In genomic region chr19:56370389-56371150, GRCm38 (mm10) we compare ENCODE assay signal across 20 mouse cellular contexts. TPM values are rescaled to one million over a fixed set of nuclear protein-coding genes. Genes with fewer than 3 reads are reported as not detected.
A peak's percentile ranks its signal among the peaks of the same experiment; 100 is the strongest.
DNase-seq lines count a peak whose midpoint lies in the region; ATAC-seq and TF ChIP-seq lines count a peak whose summit lies in the region.
"Had no signal": no experiment of that assay in that cellular context is flagged by ENCODE, and none has a peak within 500 bp of the region (broad histone marks: within the 10 kb centered on the region; RNA-seq: fewer than 3 reads in every experiment).

No protein-coding gene starts in this region.

- H3K36me3 ChIP-seq in lung, postnatal 0 days (ENCODE audit: insufficient read depth, low read length): no peaks in the 10 kb centered on the region
- H3K36me3 ChIP-seq in C2C12 (ENCODE audit: control insufficient read depth, insufficient read depth): no peaks in the 10 kb centered on the region
- no peaks in the 10 kb centered on the region for H3K36me3 ChIP-seq in intestine, embryonic 16.5 days (ENCODE audit: control insufficient read depth, insufficient read depth, low read length)
- no peaks in the 10 kb centered on the region for H3K36me3 ChIP-seq in hindbrain, embryonic 10.5 days
- no peaks in the 10 kb centered on the region for H3K36me3 ChIP-seq in forebrain, embryonic 13.5 days (ENCODE audit: poor library complexity, severe bottlenecking)
- H3K36me3 ChIP-seq: embryonic facial prominence, embryonic 10.5 days; hindbrain, embryonic 12.5 days had no signal

- peak; percentile 32; the same call in 1 of the 2 replicates for ATAC-seq in lung, postnatal 0 days
- peak; percentile 62 for ATAC-seq in intestine, embryonic 16.5 days
- ATAC-seq in forebrain, embryonic 13.5 days: no peak
- ATAC-seq: activated CD4-positive, CD25-positive, alpha-beta regulatory T cell, adult 4 months; forebrain, embryonic 14.5 days; hindbrain, embryonic 16.5 days; inflammation-experienced regulatory T-cells, adult 6 months; Patski had no signal

- no peaks in the 10 kb centered on the region for H3K79me2 ChIP-seq in C2C12 (ENCODE audit: control insufficient read depth, insufficient read depth)

- no peak overlapping the region for H3K9ac ChIP-seq in lung, postnatal 0 days (replicated peaks; ENCODE audit: low read depth)
- H3K9ac ChIP-seq in intestine, embryonic 16.5 days (ENCODE audit: low read depth, low read length): no peak overlapping the region
- no peak overlapping the region for H3K9ac ChIP-seq in forebrain, embryonic 13.5 days
- H3K9ac ChIP-seq: heart, embryonic 13.5 days; hindbrain, embryonic 12.5 days had no signal

- no peaks in the 10 kb centered on the region for H3K4me1 ChIP-seq in lung, postnatal 0 days (ENCODE audit: insufficient read depth, low read depth, low read length)
- peaks cover 6% of the 10 kb centered on the region; the same call in 1 of the 2 replicates for H3K4me1 ChIP-seq in intestine, embryonic 16.5 days (ENCODE audit: control insufficient read depth, insufficient read depth, low read length)
- peaks cover 9% of the 10 kb centered on the region; the same call in 1 of the 2 replicates for H3K4me1 ChIP-seq in hindbrain, embryonic 10.5 days (replicated peaks)
- H3K4me1 ChIP-seq in forebrain, embryonic 13.5 days: 0 out of 2 replicates have a peak, but pooled peaks cover 3% of the 10 kb centered on the region
- H3K4me1 ChIP-seq: heart, embryonic 13.5 days; hindbrain, embryonic 12.5 days had no signal

- no peaks in the 10 kb centered on the region for H3K27me3 ChIP-seq in lung, postnatal 0 days (replicated peaks; ENCODE audit: insufficient read depth, low read length)
- no peaks in the 10 kb centered on the region for H3K27me3 ChIP-seq in C2C12 (ENCODE audit: control insufficient read depth, insufficient read depth, insufficient read length)
- H3K27me3 ChIP-seq in intestine, embryonic 16.5 days (replicated peaks; ENCODE audit: control insufficient read depth, insufficient read depth, low read length): no peaks in the 10 kb centered on the region
- H3K27me3 ChIP-seq in hindbrain, embryonic 10.5 days (ENCODE audit: insufficient read depth, poor library complexity, severe bottlenecking): no peaks in the 10 kb centered on the region
- no peaks in the 10 kb centered on the region for H3K27me3 ChIP-seq in forebrain, embryonic 13.5 days
- H3K27me3 ChIP-seq: CH12.LX; heart, embryonic 13.5 days; hindbrain, embryonic 12.5 days; Patski had no signal

- no peak overlapping the region for H3K4me2 ChIP-seq in lung, postnatal 0 days (replicated peaks; ENCODE audit: low read depth, low read length)
- no peak overlapping the region for H3K4me2 ChIP-seq in intestine, embryonic 16.5 days (ENCODE audit: low read depth, low read length)
- no peak overlapping the region for H3K4me2 ChIP-seq in forebrain, embryonic 13.5 days
- H3K4me2 ChIP-seq: heart, embryonic 13.5 days; hindbrain, embryonic 12.5 days had no signal

- TF ChIP-seq EP300 in lung, postnatal 0 days (IDR thresholded peaks at IDR 0.05): no peak

- no peaks in the 10 kb centered on the region for H3K79me3 ChIP-seq in C2C12 (ENCODE audit: low read depth)

- peak; percentile 32 for DNase-seq in lung, postnatal 0 days (ENCODE audit: low spot score)
- DNase-seq in lung, postnatal 4 days: no peak
- no peak for DNase-seq in hindbrain, embryonic 10.5 days (ENCODE audit: low spot score)
- DNase-seq: adrenal gland, postnatal 25 days; cerebellum, adult 18-20 months; cerebellum, adult 9-11 months; cerebellum, postnatal 36 days; heart, postnatal 36 days had no signal

- H3K27ac ChIP-seq in lung, postnatal 0 days (ENCODE audit: low read length): no peak overlapping the region
- no peak overlapping the region for H3K27ac ChIP-seq in intestine, embryonic 16.5 days (ENCODE audit: low read length)
- H3K27ac ChIP-seq in hindbrain, embryonic 10.5 days: no peak overlapping the region
- H3K27ac ChIP-seq in forebrain, embryonic 13.5 days: no peak overlapping the region
- H3K27ac ChIP-seq: embryonic facial prominence, embryonic 10.5 days; heart, embryonic 13.5 days; hindbrain, embryonic 12.5 days had no signal

- no peak for TF ChIP-seq CTCF in lung, postnatal 0 days (IDR thresholded peaks at IDR 0.05)
- no peak for TF ChIP-seq CTCF in C2C12 (IDR thresholded peaks at IDR 0.05; ENCODE audit: control insufficient read depth, insufficient read depth, insufficient read length)

- H3ac ChIP-seq in C2C12 (ENCODE audit: control insufficient read depth, insufficient read length, low read depth): no peak overlapping the region

- no peaks in the 10 kb centered on the region for H3K9me3 ChIP-seq in lung, postnatal 0 days (ENCODE audit: low read length)
- no peaks in the 10 kb centered on the region for H3K9me3 ChIP-seq in intestine, embryonic 16.5 days (ENCODE audit: control insufficient read depth, low read length)
- H3K9me3 ChIP-seq in hindbrain, embryonic 10.5 days: no peaks in the 10 kb centered on the region
- no peaks in the 10 kb centered on the region for H3K9me3 ChIP-seq in forebrain, embryonic 13.5 days (replicated peaks)
- H3K9me3 ChIP-seq: embryonic facial prominence, embryonic 10.5 days; heart, embryonic 13.5 days; hindbrain, embryonic 12.5 days had no signal

- WGBS in lung, postnatal 0 days: 72% methylated on average over 6 of the region's 6 CpGs
- WGBS in intestine, embryonic 16.5 days: 69% methylated on average over 6 of the region's 6 CpGs
- WGBS in hindbrain, embryonic 10.5 days: 93% methylated on average over 6 of the region's 6 CpGs
- 92% methylated on average over 6 of the region's 6 CpGs for WGBS in forebrain, embryonic 13.5 days

- H3K4me3 ChIP-seq in lung, postnatal 0 days (ENCODE audit: low read depth, low read length): no peak overlapping the region
- no peak overlapping the region for H3K4me3 ChIP-seq in C2C12 (ENCODE audit: insufficient read depth, poor library complexity, severe bottlenecking)
- no peak overlapping the region for H3K4me3 ChIP-seq in intestine, embryonic 16.5 days (ENCODE audit: low read length)
- no peak overlapping the region for H3K4me3 ChIP-seq in hindbrain, embryonic 10.5 days
- no peak overlapping the region for H3K4me3 ChIP-seq in forebrain, embryonic 13.5 days
- H3K4me3 ChIP-seq: embryonic facial prominence, embryonic 10.5 days; heart, embryonic 13.5 days; hindbrain, embryonic 12.5 days had no signal

TF ChIP-seq in C2C12, 6 proteins besides CTCF, POLR2A, EP300 and RAD21:
- TF ChIP-seq CEBPB (IDR thresholded peaks at IDR 0.05; ENCODE audit: low read depth) (peak; percentile 65), FOSL1 (IDR thresholded peaks at IDR 0.05; ENCODE audit: insufficient read depth, low read length, poor library complexity, severe bottlenecking) (no peak)

RNA-seq across cellular contexts. Expression of gene Nrap, which starts 19.3 kb away (rescaled TPM):
- polyA plus RNA-seq in lung, postnatal 0 days (2015; fragmentation: Nextera tagmentation; extraction: Ambion mirVana): 0.53 and 0.62 TPM in 2 replicates
- polyA plus RNA-seq in C2C12 (2012; fragmentation: generic; extraction: Trizol): 0.88 TPM
- polyA plus RNA-seq in intestine, embryonic 16.5 days (2015; fragmentation: Nextera tagmentation; extraction: Ambion mirVana): 0.33 and 0.40 TPM in 2 replicates
- 0.05 and 0.08 TPM in 2 replicates for polyA plus RNA-seq in hindbrain, embryonic 10.5 days (2016; fragmentation: Nextera tagmentation; extraction: Ambion mirVana)
- polyA plus RNA-seq in forebrain, embryonic 13.5 days (2015; fragmentation: Nextera tagmentation; extraction: Ambion mirVana): 0.26 and 0.30 TPM in 2 replicates
- polyA plus RNA-seq: activated CD4-positive, CD25-positive, alpha-beta regulatory T cell, adult 4 months; inflammation-experienced regulatory T-cells, adult 6 months had no signal

RNA-seq across cellular contexts. Expression of gene Casp7, which starts 26.4 kb away (rescaled TPM):
- polyA plus RNA-seq in lung, postnatal 0 days (2015; fragmentation: Nextera tagmentation; extraction: Ambion mirVana): 21.8 and 25.8 TPM in 2 replicates
- 9.1 TPM for polyA plus RNA-seq in C2C12 (2012; fragmentation: generic; extraction: Trizol)
- polyA plus RNA-seq in intestine, embryonic 16.5 days (2015; fragmentation: Nextera tagmentation; extraction: Ambion mirVana): 41.0 and 41.7 TPM in 2 replicates
- 15.4 and 15.7 TPM in 2 replicates for polyA plus RNA-seq in hindbrain, embryonic 10.5 days (2016; fragmentation: Nextera tagmentation; extraction: Ambion mirVana)
- polyA plus RNA-seq in forebrain, embryonic 13.5 days (2015; fragmentation: Nextera tagmentation; extraction: Ambion mirVana): 13.7 and 18.3 TPM in 2 replicates
